Mouse (Mus musculus): ENCODE results near the gene Gnaz. TPM values are rescaled to one million over a fixed set of nuclear protein-coding genes. Genes with fewer than 3 reads are reported as not detected.

Gene Gnaz
- total and polyA plus RNA-seq, 2 experiments from 2014 or later, result 106 to 140 TPM

- Histone ChIP-seq H3K9ac (no peak overlapping the region), H3K27me3 (ENCODE audit: insufficient read depth, low read length) (no peaks in the 10 kb centered on the region), H3K4me1 (ENCODE audit: insufficient read depth) (no peaks in the 10 kb centered on the region), H3K27ac (ENCODE audit: low read depth, low read length) (no peak overlapping the region), H3K4me2 (ENCODE audit: low read depth) (no peak overlapping the region), H3K4me3 (ENCODE audit: low read depth, low read length) (no peak overlapping the region), H3K9me3 (ENCODE audit: low read length) (no peaks in the 10 kb centered on the region), H3K36me3 (ENCODE audit: insufficient read depth) (peaks cover 21% of the 10 kb centered on the region; the same call in 1 of the 2 replicates)
- TF ChIP-seq CTCF (IDR thresholded peaks at IDR 0.05; ENCODE audit: low read depth), result no peak
- ATAC-seq (no peak), DNase-seq (no peak)
- WGBS, result 66% methylated on average over 8 of the region's 8 CpGs
Measured at GRCm38 (mm10) chr10:74983176-74983575, 16.2 kb downstream of the Gnaz start.

- Histone ChIP-seq H3K27ac (ENCODE audit: low read depth, low read length) (no peak overlapping the region), H3K4me2 (ENCODE audit: low read depth) (no peak overlapping the region), H3K4me1 (ENCODE audit: insufficient read depth) (no peaks in the 10 kb centered on the region), H3K27me3 (ENCODE audit: insufficient read depth, low read length) (no peaks in the 10 kb centered on the region), H3K36me3 (ENCODE audit: insufficient read depth) (peaks cover 24% of the 10 kb centered on the region), H3K9me3 (ENCODE audit: low read length) (no peaks in the 10 kb centered on the region), H3K9ac (no peak overlapping the region), H3K4me3 (ENCODE audit: low read depth, low read length) (no peak overlapping the region)
- ATAC-seq (peak; percentile 23; the same call in 1 of the 2 replicates), DNase-seq (no peak)
- WGBS, result 81% methylated on average over 14 of the region's 14 CpGs
- no peak for TF ChIP-seq CTCF (IDR thresholded peaks at IDR 0.05; ENCODE audit: low read depth)
Measured at GRCm38 (mm10) chr10:74987698-74988470, 20.9 kb downstream of the Gnaz start.

GRCm38 (mm10) chr10:74989814-74990213, 22.8 kb downstream of the Gnaz start:
- Histone ChIP-seq H3K36me3 (ENCODE audit: insufficient read depth) (peaks cover 21% of the 10 kb centered on the region), H3K27me3 (ENCODE audit: insufficient read depth, low read length) (no peaks in the 10 kb centered on the region), H3K27ac (ENCODE audit: low read depth, low read length) (no peak overlapping the region), H3K4me2 (ENCODE audit: low read depth) (no peak overlapping the region), H3K4me3 (ENCODE audit: low read depth, low read length) (no peak overlapping the region), H3K4me1 (ENCODE audit: insufficient read depth) (no peaks in the 10 kb centered on the region), H3K9ac (no peak overlapping the region), H3K9me3 (ENCODE audit: low read length) (no peaks in the 10 kb centered on the region)
- TF ChIP-seq CTCF (IDR thresholded peaks at IDR 0.05; ENCODE audit: low read depth), result peak; percentile 37
- no peak for DNase-seq
- ATAC-seq, result no peak
- WGBS, result 83% methylated on average over 4 of the region's 4 CpGs

GRCm38 (mm10) chr10:74990584-74991322, 23.8 kb downstream of the Gnaz start:
- no peaks in the 10 kb centered on the region for H3K9me3 ChIP-seq (ENCODE audit: low read length)
- H3K4me2 ChIP-seq (ENCODE audit: low read depth), result no peak overlapping the region
- H3K27me3 ChIP-seq (ENCODE audit: insufficient read depth, low read length), result no peaks in the 10 kb centered on the region
- peaks cover 6% of the 10 kb centered on the region for H3K4me1 ChIP-seq (ENCODE audit: insufficient read depth)
- H3K36me3 ChIP-seq (ENCODE audit: insufficient read depth), result peaks cover 21% of the 10 kb centered on the region
- H3K4me3 ChIP-seq (ENCODE audit: low read depth, low read length), result no peak overlapping the region
- no peak for ATAC-seq
- no peak for TF ChIP-seq CTCF (IDR thresholded peaks at IDR 0.05; ENCODE audit: low read depth)
- no peak overlapping the region for H3K9ac ChIP-seq
- no peak overlapping the region for H3K27ac ChIP-seq (ENCODE audit: low read depth, low read length)
- DNase-seq, result no peak
- WGBS, result 60% methylated on average over 26 of the region's 26 CpGs

GRCm38 (mm10) chr10:74994863-74995262, 27.9 kb downstream of the Gnaz start:
- H3K9me3 ChIP-seq (ENCODE audit: low read length), result no peaks in the 10 kb centered on the region
- peak overlapping the region; percentile 59; the same call in 1 of the 2 replicates for H3K27ac ChIP-seq (ENCODE audit: low read depth, low read length)
- 15% methylated on average over 5 of the region's 5 CpGs for WGBS
- no peak for TF ChIP-seq CTCF (IDR thresholded peaks at IDR 0.05; ENCODE audit: low read depth)
- H3K27me3 ChIP-seq (ENCODE audit: insufficient read depth, low read length), result no peaks in the 10 kb centered on the region
- H3K9ac ChIP-seq, result no peak overlapping the region
- peak overlapping the region; percentile 12; the same call in 1 of the 2 replicates for H3K4me3 ChIP-seq (ENCODE audit: low read depth, low read length)
- peaks cover 7% of the 10 kb centered on the region for H3K4me1 ChIP-seq (ENCODE audit: insufficient read depth)
- H3K36me3 ChIP-seq (ENCODE audit: insufficient read depth), result peaks cover 25% of the 10 kb centered on the region
- ATAC-seq (no peak), DNase-seq (peak; percentile 21)
- no peak overlapping the region for H3K4me2 ChIP-seq (ENCODE audit: low read depth)

GRCm38 (mm10) chr10:74995377-74995776, 28.4 kb downstream of the Gnaz start:
- Histone ChIP-seq H3K4me2 (ENCODE audit: low read depth) (peak overlapping the region; percentile 45), H3K27ac (ENCODE audit: low read depth, low read length) (no peak overlapping the region), H3K9me3 (ENCODE audit: low read length) (no peaks in the 10 kb centered on the region), H3K4me3 (ENCODE audit: low read depth, low read length) (peak overlapping the region; percentile 12), H3K4me1 (ENCODE audit: insufficient read depth) (peaks cover 7% of the 10 kb centered on the region), H3K27me3 (ENCODE audit: insufficient read depth, low read length) (no peaks in the 10 kb centered on the region), H3K36me3 (ENCODE audit: insufficient read depth) (peaks cover 25% of the 10 kb centered on the region), H3K9ac (0 out of 2 replicates have a peak overlapping the region, but pooled peaks have one; percentile 25)
- no peak for TF ChIP-seq CTCF (IDR thresholded peaks at IDR 0.05; ENCODE audit: low read depth)
- ATAC-seq, result peak; percentile 57
- 4% methylated on average over 17 of the region's 17 CpGs for WGBS
- peak; percentile 54 for DNase-seq

GRCm38 (mm10) chr10:75001391-75001790, 34.4 kb downstream of the Gnaz start:
- WGBS, result 95% methylated on average over 8 of the region's 8 CpGs
- Histone ChIP-seq H3K4me3 (ENCODE audit: low read depth, low read length) (no peak overlapping the region), H3K4me1 (ENCODE audit: insufficient read depth) (no peaks in the 10 kb centered on the region), H3K27me3 (ENCODE audit: insufficient read depth, low read length) (no peaks in the 10 kb centered on the region), H3K4me2 (ENCODE audit: low read depth) (no peak overlapping the region), H3K9ac (no peak overlapping the region), H3K27ac (ENCODE audit: low read depth, low read length) (no peak overlapping the region), H3K36me3 (ENCODE audit: insufficient read depth) (peaks cover 4% of the 10 kb centered on the region; the same call in 1 of the 2 replicates), H3K9me3 (ENCODE audit: low read length) (no peaks in the 10 kb centered on the region)
- TF ChIP-seq CTCF (IDR thresholded peaks at IDR 0.05; ENCODE audit: low read depth), result no peak
- DNase-seq (no peak), ATAC-seq (no peak)

Measured in forebrain, postnatal 0 days (tissue).